Comparison of ENCODE assay signal across 13 mouse cellular contexts in genomic region chr17:64621226-64621625, GRCm38 (mm10). TPM values are rescaled to one million over a fixed set of nuclear protein-coding genes. Genes with fewer than 3 reads are reported as not detected.
DNase-seq lines count a peak whose midpoint lies in the region; ATAC-seq and TF ChIP-seq lines count a peak whose summit lies in the region.
"Had no signal": no experiment of that assay in that cellular context is flagged by ENCODE, and none has a peak within 500 bp of the region (broad histone marks: within the 10 kb centered on the region; RNA-seq: fewer than 3 reads in every experiment).

No protein-coding gene starts in this region.

- H3K4me1 ChIP-seq in lung, postnatal 0 days (ENCODE audit: insufficient read depth, low read depth, low read length) = 0 out of 2 replicates have a peak, but pooled peaks cover 2% of the 10 kb centered on the region

- H3K4me3 ChIP-seq in myocyte = no peak overlapping the region
- no peak overlapping the region for H3K4me3 ChIP-seq in lung, postnatal 0 days (ENCODE audit: low read depth, low read length)
- H3K4me3 ChIP-seq: heart, embryonic 10.5 days; left cerebral cortex, adult 2 months had no signal

- H3K9me3 ChIP-seq in lung, postnatal 0 days (ENCODE audit: low read length) = no peaks in the 10 kb centered on the region
- H3K9me3 ChIP-seq: heart, embryonic 10.5 days had no signal

- peak; percentile 51 for DNase-seq in kidney, adult 11 months
- DNase-seq in kidney, postnatal 10 days = no peak
- peak; percentile 57 for DNase-seq in cerebellum, adult 9-10 months
- DNase-seq in kidney, adult 18-20 months = peak; percentile 46
- no peak for DNase-seq in MN1 (ENCODE audit: low spot score)
- DNase-seq in lung, postnatal 0 days (ENCODE audit: low spot score) = no peak
- DNase-seq: heart, postnatal 36 days; lung, postnatal 10 days; thymus, postnatal 36 days had no signal

- no peak overlapping the region for H3K9ac ChIP-seq in lung, postnatal 0 days (replicated peaks; ENCODE audit: low read depth)

- H3K36me3 ChIP-seq in myocyte (ENCODE audit: control insufficient read depth, insufficient read depth) = peaks cover 14% of the 10 kb centered on the region
- 0 out of 2 replicates have a peak, but pooled peaks cover 6% of the 10 kb centered on the region for H3K36me3 ChIP-seq in lung, postnatal 0 days (ENCODE audit: insufficient read depth, low read length)

- peaks cover 74% of the 10 kb centered on the region for H3K79me2 ChIP-seq in myocyte (ENCODE audit: control insufficient read depth, insufficient read depth)

- no peaks in the 10 kb centered on the region for H3K27me3 ChIP-seq in myocyte (ENCODE audit: control insufficient read depth, insufficient read depth, insufficient read length)
- no peaks in the 10 kb centered on the region for H3K27me3 ChIP-seq in lung, postnatal 0 days (replicated peaks; ENCODE audit: insufficient read depth, low read length)

- no peak for TF ChIP-seq CTCF in lung, postnatal 0 days (IDR thresholded peaks at IDR 0.05)

- ATAC-seq in lung, postnatal 0 days = no peak

- no peak overlapping the region for H3K27ac ChIP-seq in lung, postnatal 0 days (ENCODE audit: low read length)
- H3K27ac ChIP-seq: heart, embryonic 10.5 days had no signal

- TF ChIP-seq POLR2A in myocyte (IDR thresholded peaks at IDR 0.05; ENCODE audit: insufficient read length, low read depth) = no peak

- H3K4me2 ChIP-seq in myocyte (ENCODE audit: low read depth) = peak overlapping the region; percentile 81
- H3K4me2 ChIP-seq in lung, postnatal 0 days (replicated peaks; ENCODE audit: low read depth, low read length) = no peak overlapping the region
- H3K4me2 ChIP-seq: midbrain, embryonic 11.5 days had no signal

- no peak for TF ChIP-seq EP300 in lung, postnatal 0 days (IDR thresholded peaks at IDR 0.05)

- H3ac ChIP-seq in myocyte (ENCODE audit: control insufficient read depth, insufficient read length) = no peak overlapping the region

- 67% methylated on average over 8 of the region's 8 CpGs for WGBS in lung, postnatal 0 days

TF ChIP-seq in myocyte, 11 proteins besides CTCF, POLR2A, EP300 and RAD21:
- no peak for TF ChIP-seq MAX (IDR thresholded peaks at IDR 0.05; ENCODE audit: low read depth)
- TF ChIP-seq MYOG (IDR thresholded peaks at IDR 0.05; ENCODE audit: control insufficient read depth in 1 of 3, insufficient read depth in 1 of 3, insufficient read length in 2 of 3, low read depth in 2 of 3) = no peak
- TF ChIP-seq POLR2AphosphoS2 (IDR thresholded peaks at IDR 0.05; ENCODE audit: insufficient read length, low read depth) = no peak
- no peak for TF ChIP-seq SRF (IDR thresholded peaks at IDR 0.05; ENCODE audit: control insufficient read depth, insufficient read length, low read depth)
- no peak for TF ChIP-seq TCF12 (IDR thresholded peaks at IDR 0.05; ENCODE audit: insufficient read depth, poor library complexity, severe bottlenecking)
- TF ChIP-seq MYOD1 (IDR thresholded peaks at IDR 0.05; ENCODE audit: control insufficient read depth in 1 of 3, insufficient read length in 2 of 3, low read depth in 2 of 3) = no peak
- no peak for TF ChIP-seq REST (IDR thresholded peaks at IDR 0.05; ENCODE audit: insufficient read depth, insufficient read length)
- no peak for TF ChIP-seq USF1 (IDR thresholded peaks at IDR 0.05; ENCODE audit: low read depth)
- no peak for TF ChIP-seq TCF3 (IDR thresholded peaks at IDR 0.05; ENCODE audit: insufficient read length, low read depth)
- TF ChIP-seq CEBPB (IDR thresholded peaks at IDR 0.05; ENCODE audit: insufficient read depth, poor library complexity, severe bottlenecking) = no peak
- no peak for TF ChIP-seq E2F4 (IDR thresholded peaks at IDR 0.05; ENCODE audit: insufficient read depth)

RNA-seq across cellular contexts. Expression of gene Man2a1, which starts 20.7 kb away (rescaled TPM):
- polyA plus RNA-seq in myocyte (2012; fragmentation: generic; extraction: Trizol) = 8.6 TPM
- polyA plus RNA-seq in lung, postnatal 0 days (2015; fragmentation: Nextera tagmentation; extraction: Ambion mirVana) = 9.6 and 9.7 TPM in 2 replicates

Comparison
In these comparisons a context has a peak if more than half of its experiments do, and no peak if none do; other contexts are left out.
1. DNase-seq: peak in kidney, adult 11 months (single experiment), cerebellum, adult 9-10 months (single experiment) and kidney, adult 18-20 months (single experiment); none in kidney, postnatal 10 days (single experiment), MN1 (single experiment) and lung, postnatal 0 days (single experiment).